Mouse (Mus musculus) bone marrow, adult 2 months (tissue): ENCODE results near the gene Tbx3.

ENCODE experiments used
- CTCF ChIP-seq: fragments of 200-500 bp; IDR thresholded peaks from 2 replicates; pipeline ENCODE4 v1.5.1; 2011; ENCODE audit warnings: low read length, control low read depth; ENCODE audit not compliant: control insufficient read depth, insufficient read depth
- POLR2A ChIP-seq: fragments of 200-500 bp; IDR thresholded peaks from 2 replicates; pipeline ENCODE4 v1.6.1; 2011; ENCODE audit warnings: low read depth, mild to moderate bottlenecking, control low read depth, low read length, borderline replicate concordance; ENCODE audit not compliant: control insufficient read depth

GRCm38 (mm10) chr5:119689501-119689900, 19.0 kb downstream of the Tbx3 start:
- TF ChIP-seq CTCF (no peak), POLR2A (no peak)
